Mouse (Mus musculus) heart, embryonic 11.5 days (tissue): Measurements from ENCODE around the gene Dock10. TPM values are rescaled to one million over a fixed set of nuclear protein-coding genes. Genes with fewer than 3 reads are reported as not detected.

Experiments used
- ATAC-seq: fragments of 200-750 bp; cut with Nextera tagmentation; replicated peaks from 2 replicates; pipeline ENCODE4 v1.8.0; 2017; ENCODE audit warnings: moderate library complexity; ENCODE audit not compliant: insufficient number of reproducible peaks, low FRiP score, low TSS enrichment
- H3K27ac ChIP-seq: fragments of 300-500 bp; sonication (generic); 2 replicates; pipeline ENCODE4 v1.5.1; 2014; ENCODE audit warnings: mild to moderate bottlenecking, low read depth, low read length
- H3K27me3 ChIP-seq: fragments of 300-500 bp; sonication (generic); 2 replicates; pipeline ENCODE4 v1.6.1; 2014; ENCODE audit warnings: mild to moderate bottlenecking, low read length, mixed read lengths; ENCODE audit not compliant: control insufficient read depth, insufficient read depth
- H3K36me3 ChIP-seq: fragments of 300-500 bp; sonication (generic); 2 replicates; pipeline ENCODE4 v1.6.1; 2014; ENCODE audit warnings: mild to moderate bottlenecking, low read length, moderate library complexity, mixed read lengths; ENCODE audit not compliant: control insufficient read depth, insufficient read depth
- H3K4me1 ChIP-seq: fragments of 300-500 bp; sonication (generic); 2 replicates; pipeline ENCODE4 v1.6.1; 2014; ENCODE audit warnings: low read length; ENCODE audit not compliant: control insufficient read depth, insufficient read depth
- H3K4me2 ChIP-seq: fragments of 300-500 bp; sonication (generic); 2 replicates; pipeline ENCODE4 v1.6.1; 2014; ENCODE audit warnings: mild to moderate bottlenecking, moderate library complexity
- H3K4me3 ChIP-seq: fragments of 300-500 bp; sonication (generic); 2 replicates; pipeline ENCODE4 v1.5.1; 2014; ENCODE audit warnings: low read depth, low read length
- H3K9ac ChIP-seq: fragments of 300-500 bp; sonication (generic); 2 replicates; pipeline ENCODE4 v1.6.1; 2014; ENCODE audit warnings: mild to moderate bottlenecking, low read depth, low read length, moderate library complexity
- H3K9me3 ChIP-seq: fragments of 300-500 bp; sonication (generic); replicated peaks from 2 replicates; pipeline ENCODE4 v1.6.1; 2016; ENCODE audit warnings: low read length; ENCODE audit not compliant: control insufficient read depth
- WGBS: fragments of 180-500 bp; shearing (Covaris S2); extraction: QIAGEN DNeasy Blood & Tissue Kit; methylation state at CpG from one replicate; pipeline ENCODE4 v1.1.7; 2014; ENCODE audit not compliant: insufficient replicate concordance; 5-methylcytosine and 5-hydroxymethylcytosine counted together
- polyA plus RNA-seq: library from polyadenylated mRNA; unstranded; fragments of >200 nt; fragmentation: Nextera tagmentation; extraction: Ambion mirVana; gene quantifications from 2 replicates; pipeline ENCODE4 v1.2.1, GENCODE M21; 2014

Dock10 gene
- 3.6 and 3.7 TPM in 2 replicates for polyA plus RNA-seq

- Histone ChIP-seq H3K9ac (peak within 1 kb of the TSS; percentile 68), H3K27ac (no peak within 1 kb of the TSS), H3K27me3 (no peaks in the 10 kb centered on the region; the same call in 1 of the 2 replicates), H3K4me2 (peak within 1 kb of the TSS; percentile 95), H3K36me3 (no peaks in the 10 kb centered on the region), H3K9me3 (no peaks in the 10 kb centered on the region), H3K4me1 (no peaks in the 10 kb centered on the region), H3K4me3 (peak within 1 kb of the TSS; percentile 62)
- WGBS = under 1% methylated on average over 77 of the region's 82 CpGs
- ATAC-seq = peak; percentile 68
These were observed at the start of gene Dock10 for GRCm38 (mm10) chr1:80757977-80758797. TSS of gene Dock10 (minus strand) at chr1:80758527.

GRCm38 (mm10) chr1:80806835-80807398, 48.6 kb upstream of the Dock10 start:
- Histone ChIP-seq H3K4me2 (no peak overlapping the region), H3K27me3 (no peaks in the 10 kb centered on the region), H3K4me3 (no peak overlapping the region), H3K4me1 (no peaks in the 10 kb centered on the region), H3K27ac (no peak overlapping the region), H3K9ac (no peak overlapping the region), H3K9me3 (no peaks in the 10 kb centered on the region), H3K36me3 (no peaks in the 10 kb centered on the region)
- ATAC-seq = no peak
- 71% methylated on average over 3 of the region's 3 CpGs for WGBS

- H3K4me2 ChIP-seq = no peak overlapping the region
- WGBS = 65% methylated on average over 3 of the region's 3 CpGs
- no peaks in the 10 kb centered on the region for H3K27me3 ChIP-seq
- no peak for ATAC-seq
- no peaks in the 10 kb centered on the region for H3K9me3 ChIP-seq
- H3K4me3 ChIP-seq = no peak overlapping the region
- no peaks in the 10 kb centered on the region for H3K36me3 ChIP-seq
- H3K9ac ChIP-seq = no peak overlapping the region
- no peak overlapping the region for H3K27ac ChIP-seq
- no peaks in the 10 kb centered on the region for H3K4me1 ChIP-seq
These were observed 43.7 kb upstream of the Dock10 start for GRCm38 (mm10) chr1:80802023-80802422.

GRCm38 (mm10) chr1:80785066-80785779, 26.9 kb upstream of the Dock10 start:
- no peak for ATAC-seq
- Histone ChIP-seq H3K9ac (no peak overlapping the region), H3K36me3 (no peaks in the 10 kb centered on the region), H3K9me3 (no peaks in the 10 kb centered on the region), H3K27ac (no peak overlapping the region), H3K27me3 (no peaks in the 10 kb centered on the region), H3K4me1 (no peaks in the 10 kb centered on the region), H3K4me2 (no peak overlapping the region), H3K4me3 (no peak overlapping the region)
- WGBS = 76% methylated on average over 2 of the region's 2 CpGs

- no peak overlapping the region for H3K9ac ChIP-seq
- WGBS = 60% methylated on average over 3 of the region's 3 CpGs
- no peaks in the 10 kb centered on the region for H3K4me1 ChIP-seq
- no peak overlapping the region for H3K27ac ChIP-seq
- H3K4me3 ChIP-seq = no peak overlapping the region
- H3K4me2 ChIP-seq = no peak overlapping the region
- ATAC-seq = no peak
- H3K9me3 ChIP-seq = no peaks in the 10 kb centered on the region
- H3K27me3 ChIP-seq = no peaks in the 10 kb centered on the region
- H3K36me3 ChIP-seq = no peaks in the 10 kb centered on the region
These were observed 25.8 kb upstream of the Dock10 start for GRCm38 (mm10) chr1:80784155-80784554.

GRCm38 (mm10) chr1:80765504-80765903, 7.2 kb upstream of the Dock10 start:
- Histone ChIP-seq H3K27ac (no peak overlapping the region), H3K36me3 (no peaks in the 10 kb centered on the region), H3K9me3 (no peaks in the 10 kb centered on the region), H3K27me3 (no peaks in the 10 kb centered on the region), H3K9ac (no peak overlapping the region), H3K4me1 (no peaks in the 10 kb centered on the region), H3K4me2 (no peak overlapping the region), H3K4me3 (no peak overlapping the region)
- WGBS = 70% methylated on average over 2 of the region's 2 CpGs
- ATAC-seq = no peak

GRCm38 (mm10) chr1:80763042-80763950, 5.0 kb upstream of the Dock10 start:
- Histone ChIP-seq H3K27me3 (no peaks in the 10 kb centered on the region; the same call in 1 of the 2 replicates), H3K4me2 (no peak overlapping the region), H3K4me1 (no peaks in the 10 kb centered on the region), H3K27ac (no peak overlapping the region), H3K9me3 (no peaks in the 10 kb centered on the region), H3K36me3 (no peaks in the 10 kb centered on the region), H3K9ac (no peak overlapping the region), H3K4me3 (no peak overlapping the region)
- 61% methylated on average over 4 of the region's 4 CpGs for WGBS
- ATAC-seq = no peak

GRCm38 (mm10) chr1:80758798-80759184, 464 bp upstream of the Dock10 start:
- 11% methylated on average over 6 of the region's 6 CpGs for WGBS
- Histone ChIP-seq H3K4me2 (peak overlapping the region; percentile 95), H3K4me3 (peak overlapping the region; percentile 62), H3K36me3 (no peaks in the 10 kb centered on the region), H3K27ac (no peak overlapping the region), H3K9me3 (no peaks in the 10 kb centered on the region), H3K4me1 (no peaks in the 10 kb centered on the region), H3K9ac (peak overlapping the region; percentile 68), H3K27me3 (no peaks in the 10 kb centered on the region; the same call in 1 of the 2 replicates)
- ATAC-seq = no peak
